21 mouse cellular contexts compared by ENCODE assay signal in the genomic region with DNA sequence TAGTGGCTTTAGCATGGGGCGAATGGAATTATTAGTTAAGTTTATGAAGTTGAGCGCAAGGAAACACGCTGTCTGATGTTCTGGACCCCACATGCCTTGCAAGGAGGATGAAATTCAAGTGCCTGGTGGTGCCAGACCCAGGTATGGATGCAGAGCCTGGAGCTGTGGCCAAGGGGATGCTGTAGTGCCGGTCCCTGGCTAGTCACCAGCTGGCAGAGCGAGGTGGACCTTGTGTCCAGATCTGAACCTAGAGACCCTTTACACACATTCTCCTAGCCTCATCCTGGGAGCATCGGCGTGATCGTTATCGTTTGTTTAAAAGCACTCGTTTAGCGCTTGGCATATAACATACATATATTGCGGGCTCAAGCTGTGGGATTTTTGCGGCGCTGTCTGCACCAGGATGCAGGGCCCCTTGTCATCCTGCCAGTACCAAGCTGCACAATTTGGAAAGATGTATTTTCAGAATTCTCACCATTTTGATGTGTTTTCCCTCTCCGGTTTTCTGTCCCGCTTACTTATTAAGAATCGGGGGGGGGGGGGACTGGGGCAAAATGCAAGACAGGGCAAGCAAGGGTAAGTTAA.
DNase-seq lines count a peak whose midpoint lies in the region; ATAC-seq and TF ChIP-seq lines count a peak whose summit lies in the region.
"Had no signal": no experiment of that assay in that cellular context is flagged by ENCODE, and none has a peak within 500 bp of the region (broad histone marks: within the 10 kb centered on the region; RNA-seq: fewer than 3 reads in every experiment).

No protein-coding gene starts in this region.

- H3K27ac ChIP-seq in embryonic facial prominence, embryonic 13.5 days, result peak overlapping the region; percentile 51; the same call in 1 of the 2 replicates
- H3K27ac ChIP-seq in embryonic facial prominence, embryonic 10.5 days (replicated peaks), result no peak overlapping the region
- H3K27ac ChIP-seq in left cerebral cortex, adult 2 months, result peak overlapping the region; percentile 28; the same call in 1 of the 2 replicates
- H3K27ac ChIP-seq in forebrain, embryonic 16.5 days (ENCODE audit: low read length), result peak overlapping the region; percentile 87
- H3K27ac ChIP-seq in limb, embryonic 14.5 days (replicated peaks; ENCODE audit: low read depth, low read length), result no peak overlapping the region
- H3K27ac ChIP-seq: kidney, postnatal 0 days; macrophage; neural tube, embryonic 12.5 days had no signal

- H3K36me3 ChIP-seq in embryonic facial prominence, embryonic 13.5 days, result no peaks in the 10 kb centered on the region
- no peaks in the 10 kb centered on the region for H3K36me3 ChIP-seq in embryonic facial prominence, embryonic 10.5 days (replicated peaks)
- H3K36me3 ChIP-seq in forebrain, embryonic 16.5 days (ENCODE audit: control insufficient read depth, insufficient read depth), result no peaks in the 10 kb centered on the region
- H3K36me3 ChIP-seq in limb, embryonic 14.5 days (ENCODE audit: control insufficient read depth, insufficient read depth, low read length), result no peaks in the 10 kb centered on the region
- H3K36me3 ChIP-seq: heart, embryonic 12.5 days; midbrain, embryonic 15.5 days; neural tube, embryonic 12.5 days had no signal

- H3K4me1 ChIP-seq in embryonic facial prominence, embryonic 13.5 days, result peaks cover 24% of the 10 kb centered on the region
- H3K4me1 ChIP-seq in embryonic facial prominence, embryonic 10.5 days, result peaks cover 19% of the 10 kb centered on the region; the same call in 1 of the 2 replicates
- peaks cover 27% of the 10 kb centered on the region for H3K4me1 ChIP-seq in forebrain, embryonic 16.5 days (replicated peaks; ENCODE audit: control insufficient read depth, insufficient read depth, low read length)
- peaks cover 11% of the 10 kb centered on the region; the same call in 1 of the 2 replicates for H3K4me1 ChIP-seq in limb, embryonic 14.5 days (ENCODE audit: control insufficient read depth, insufficient read depth, low read length)
- H3K4me1 ChIP-seq: heart, embryonic 12.5 days; neural tube, embryonic 12.5 days had no signal

- DNase-seq in embryonic facial prominence, embryonic 10.5 days (ENCODE audit: low spot score), result no peak
- no peak for DNase-seq in left cerebral cortex, adult 2 months (ENCODE audit: extremely low spot score in 1 of 2, low spot score in 2 of 2)
- DNase-seq in left cerebral cortex, adult 11 months (ENCODE audit: low spot score), result no peak
- DNase-seq in limb, embryonic 14.5 days (ENCODE audit: low spot score), result no peak
- no peak for DNase-seq in kidney, adult 18-20 months
- DNase-seq in urinary bladder, postnatal 4 days (ENCODE audit: low spot score in 2 of 2), result no peak
- DNase-seq: adrenal gland, adult 2 months; B cell, adult 2 months; gastrocnemius, postnatal 25 days; heart, postnatal 4 days; lung, adult 18-20 months; thymus, adult 18-20 months had no signal

- H3K27me3 ChIP-seq in embryonic facial prominence, embryonic 13.5 days, result no peaks in the 10 kb centered on the region; the same call in 1 of the 2 replicates
- H3K27me3 ChIP-seq in embryonic facial prominence, embryonic 10.5 days (replicated peaks; ENCODE audit: low read depth, poor library complexity, severe bottlenecking), result peaks cover 18% of the 10 kb centered on the region; the same call in 1 of the 2 replicates
- no peaks in the 10 kb centered on the region for H3K27me3 ChIP-seq in forebrain, embryonic 16.5 days (replicated peaks; ENCODE audit: control insufficient read depth, insufficient read depth, low read length)
- H3K27me3 ChIP-seq in limb, embryonic 14.5 days (ENCODE audit: control insufficient read depth, insufficient read depth, low read length), result no peaks in the 10 kb centered on the region
- H3K27me3 ChIP-seq: neural tube, embryonic 12.5 days had no signal

- H3K9ac ChIP-seq in embryonic facial prominence, embryonic 13.5 days, result no peak overlapping the region
- peak overlapping the region; percentile 18; the same call in 1 of the 2 replicates for H3K9ac ChIP-seq in forebrain, embryonic 16.5 days (replicated peaks; ENCODE audit: low read depth, low read length)
- H3K9ac ChIP-seq in limb, embryonic 14.5 days (ENCODE audit: low read depth, low read length, severe bottlenecking), result no peak overlapping the region
- H3K9ac ChIP-seq: heart, embryonic 12.5 days; midbrain, embryonic 15.5 days; neural tube, embryonic 12.5 days had no signal

- TF ChIP-seq POLR2A in limb, embryonic 14.5 days (IDR thresholded peaks at IDR 0.05; ENCODE audit: borderline replicate concordance, extremely low read depth, insufficient read depth, insufficient read length), result no peak

- peak overlapping the region; percentile 22 for H3K4me2 ChIP-seq in embryonic facial prominence, embryonic 13.5 days
- H3K4me2 ChIP-seq in forebrain, embryonic 16.5 days (ENCODE audit: low read length), result peak overlapping the region; percentile 29
- peak overlapping the region; percentile 16 for H3K4me2 ChIP-seq in limb, embryonic 14.5 days (replicated peaks; ENCODE audit: low read depth, low read length, severe bottlenecking)
- H3K4me2 ChIP-seq: heart, embryonic 12.5 days; midbrain, embryonic 15.5 days; neural tube, embryonic 12.5 days had no signal

- 71% methylated on average over 17 of the region's 17 CpGs for WGBS in embryonic facial prominence, embryonic 13.5 days
- WGBS in embryonic facial prominence, embryonic 10.5 days, result 89% methylated on average over 17 of the region's 17 CpGs
- WGBS in forebrain, embryonic 16.5 days, result 57% methylated on average over 17 of the region's 17 CpGs
- WGBS in limb, embryonic 14.5 days, result 40% methylated on average over 17 of the region's 17 CpGs

- H3K9me3 ChIP-seq in embryonic facial prominence, embryonic 13.5 days, result no peaks in the 10 kb centered on the region
- no peaks in the 10 kb centered on the region for H3K9me3 ChIP-seq in embryonic facial prominence, embryonic 10.5 days
- no peaks in the 10 kb centered on the region for H3K9me3 ChIP-seq in forebrain, embryonic 16.5 days (ENCODE audit: control insufficient read depth, low read length)
- H3K9me3 ChIP-seq in limb, embryonic 14.5 days (ENCODE audit: control insufficient read depth, low read length), result no peaks in the 10 kb centered on the region
- H3K9me3 ChIP-seq: heart, embryonic 12.5 days; midbrain, embryonic 15.5 days; neural tube, embryonic 12.5 days had no signal

- no peak for ATAC-seq in embryonic facial prominence, embryonic 13.5 days (ENCODE audit: insufficient number of reproducible peaks, insufficient read depth, low FRiP score, low TSS enrichment, low read depth)
- peak; percentile 58 for ATAC-seq in forebrain, embryonic 16.5 days
- no peak for ATAC-seq in limb, embryonic 14.5 days (ENCODE audit: low FRiP score, low read depth)
- ATAC-seq: inflammation-experienced regulatory T-cells, adult 6 months; midbrain, embryonic 15.5 days had no signal

- no peak for TF ChIP-seq CTCF in left cerebral cortex, adult 2 months (IDR thresholded peaks at IDR 0.05)

- intact Hi-C loops in left cerebral cortex, adult 2 months (cut with DNase I), result loop anchor here (5.0 kb wide), 1 partner anchor 1309 kb away; no protein-coding TSS in a partner anchor

- no peak overlapping the region for H3K4me3 ChIP-seq in embryonic facial prominence, embryonic 13.5 days
- H3K4me3 ChIP-seq in embryonic facial prominence, embryonic 10.5 days, result no peak overlapping the region
- H3K4me3 ChIP-seq in left cerebral cortex, adult 2 months, result no peak overlapping the region
- no peak overlapping the region for H3K4me3 ChIP-seq in forebrain, embryonic 16.5 days (replicated peaks; ENCODE audit: low read length)
- no peak overlapping the region for H3K4me3 ChIP-seq in limb, embryonic 14.5 days (replicated peaks; ENCODE audit: low read length)
- H3K4me3 ChIP-seq: erythroblast, embryonic 14.5 days; heart, embryonic 12.5 days; midbrain, embryonic 15.5 days; neural tube, embryonic 12.5 days had no signal

Comparison
In these comparisons a context has a peak if more than half of its experiments do, and no peak if none do; other contexts are left out.
1. H3K27ac ChIP-seq: peak in embryonic facial prominence, embryonic 13.5 days (single experiment), left cerebral cortex, adult 2 months (single experiment) and forebrain, embryonic 16.5 days (single experiment); none in embryonic facial prominence, embryonic 10.5 days (single experiment) and limb, embryonic 14.5 days (single experiment).
2. Peak in every context shown above with its lines, with median percentiles within 50 percentile points of each other: H3K4me2 ChIP-seq.